Mouse (Mus musculus) ovary, adult 18-20 months (tissue): Measurements from ENCODE around the gene Pwp2.

ENCODE experiments used
- DNase-seq: peaks from one replicate; pipeline ENCODE4 v3.0.0; 2022; ENCODE audit warnings: low spot score, mixed read lengths

The Pwp2 gene

GRCm38 (mm10) chr10:78171057-78171456, 13.9 kb downstream of the Pwp2 start:
- no peak for DNase-seq

- DNase-seq = no peak
Measured at GRCm38 (mm10) chr10:78170445-78170844, 14.5 kb downstream of the Pwp2 start.

- peak; percentile 99 for DNase-seq
Measured at GRCm38 (mm10) chr10:78169281-78170042, 15.5 kb downstream of the Pwp2 start, which contains the start of gene D10Jhu81e. Gene D10Jhu81e, minus strand, starts transcription at chr10:78169782.

- no peak for DNase-seq
Measured at GRCm38 (mm10) chr10:78168792-78169191, 16.2 kb downstream of the Pwp2 start.

- no peak for DNase-seq
Measured at GRCm38 (mm10) chr10:78167775-78168174, 17.2 kb downstream of the Pwp2 start.

GRCm38 (mm10) chr10:78167333-78167732, 17.6 kb downstream of the Pwp2 start:
- DNase-seq = no peak

GRCm38 (mm10) chr10:78165256-78166005, 19.5 kb downstream of the Pwp2 start:
- no peak for DNase-seq

- DNase-seq = no peak
Measured at GRCm38 (mm10) chr10:78164786-78165185, 20.2 kb downstream of the Pwp2 start.

- no peak for DNase-seq
Measured at GRCm38 (mm10) chr10:78163923-78164322, 21.0 kb downstream of the Pwp2 start.

GRCm38 (mm10) chr10:78163241-78163640, 21.7 kb downstream of the Pwp2 start:
- DNase-seq = no peak

GRCm38 (mm10) chr10:78162646-78163045, 22.3 kb downstream of the Pwp2 start:
- DNase-seq = no peak

GRCm38 (mm10) chr10:78161096-78161495, 23.9 kb downstream of the Pwp2 start:
- no peak for DNase-seq

- no peak for DNase-seq
Measured at GRCm38 (mm10) chr10:78160369-78161095, 24.4 kb downstream of the Pwp2 start.

GRCm38 (mm10) chr10:78159906-78160305, 25.0 kb downstream of the Pwp2 start:
- DNase-seq = peak; percentile 75

GRCm38 (mm10) chr10:78159252-78159878, 25.6 kb downstream of the Pwp2 start:
- peak; percentile 59 for DNase-seq

- DNase-seq = no peak
Measured at GRCm38 (mm10) chr10:78158041-78158440, 26.9 kb downstream of the Pwp2 start.

- DNase-seq = no peak
Measured at GRCm38 (mm10) chr10:78156926-78157325, 28.0 kb downstream of the Pwp2 start.

- no peak for DNase-seq
Measured at GRCm38 (mm10) chr10:78148834-78149766, 35.8 kb downstream of the Pwp2 start.

- DNase-seq = no peak
Measured at GRCm38 (mm10) chr10:78147908-78148441, 37.0 kb downstream of the Pwp2 start.

- DNase-seq = peak; percentile 48
Measured at GRCm38 (mm10) chr10:78143727-78144505, 41.0 kb downstream of the Pwp2 start.
